Mouse (Mus musculus): ENCODE measurements around the gene Ccnk.
A peak's percentile ranks its signal among the peaks of the same experiment; 100 is the strongest.

Ccnk gene

GRCm38 (mm10) chr12:108179321-108180266, at the start of gene Ccnk:
Gene Ccnk (plus strand): TSS chr12:108179579.
- peak; percentile 99 to 100 for DNase-seq

GRCm38 (mm10) chr12:108132450-108133070, 46.8 kb upstream of the Ccnk start:
- DNase-seq = no peak

- no peak for DNase-seq
Measured at GRCm38 (mm10) chr12:108133181-108133580, 46.2 kb upstream of the Ccnk start.

- DNase-seq = no peak
Measured at GRCm38 (mm10) chr12:108135610-108136208, 43.7 kb upstream of the Ccnk start.

- no peak for DNase-seq
Measured at GRCm38 (mm10) chr12:108143624-108144498, 35.5 kb upstream of the Ccnk start.

- DNase-seq = no peak
Measured at GRCm38 (mm10) chr12:108145198-108145597, 34.2 kb upstream of the Ccnk start.

- DNase-seq = no peak
Measured at GRCm38 (mm10) chr12:108149764-108150163, 29.6 kb upstream of the Ccnk start.

- peak in 1 of 2 experiments; percentile 10 for DNase-seq
Measured at GRCm38 (mm10) chr12:108152743-108153142, 26.6 kb upstream of the Ccnk start.

- DNase-seq = no peak
Measured at GRCm38 (mm10) chr12:108159863-108160262, 19.5 kb upstream of the Ccnk start.

GRCm38 (mm10) chr12:108162036-108162435, 17.3 kb upstream of the Ccnk start:
- peak in 1 of 2 experiments; percentile 25 for DNase-seq

GRCm38 (mm10) chr12:108163706-108164105, 15.7 kb upstream of the Ccnk start:
- no peak for DNase-seq

GRCm38 (mm10) chr12:108168909-108169308, 10.5 kb upstream of the Ccnk start:
- DNase-seq = no peak

- DNase-seq = no peak
Measured at GRCm38 (mm10) chr12:108170467-108170866, 8.9 kb upstream of the Ccnk start.

- DNase-seq = no peak
Measured at GRCm38 (mm10) chr12:108171336-108171735, 8.0 kb upstream of the Ccnk start.

- no peak for DNase-seq
Measured at GRCm38 (mm10) chr12:108172639-108173038, 6.7 kb upstream of the Ccnk start.

- DNase-seq = no peak
Measured at GRCm38 (mm10) chr12:108174606-108175505, 4.5 kb upstream of the Ccnk start.

GRCm38 (mm10) chr12:108176366-108176765, 3.0 kb upstream of the Ccnk start:
- DNase-seq = no peak

GRCm38 (mm10) chr12:108178331-108179245, 791 bp upstream of the Ccnk start:
- peak; percentile 60 to 71 for DNase-seq

GRCm38 (mm10) chr12:108179246-108179320, 296 bp upstream of the Ccnk start, which contains the start of gene Setd3:
Gene Setd3 (minus strand): TSS chr12:108179314.
- DNase-seq = no peak

- no peak for DNase-seq
Measured at GRCm38 (mm10) chr12:108181716-108182115, 2.3 kb downstream of the Ccnk start.

GRCm38 (mm10) chr12:108187541-108188091, 8.2 kb downstream of the Ccnk start:
- no peak for DNase-seq

Measured in lung, postnatal 4 days (tissue).